Mouse (Mus musculus) neutrophil, adult 83 days (primary cell): ENCODE data around the gene Tex12. TPM values are rescaled to one million over a fixed set of nuclear protein-coding genes. Genes with fewer than 3 reads are reported as not detected.

Experiments
- total RNA-seq, 2 experiments: library from RNA; stranded (reverse); gene quantifications; one replicate each; pipeline ENCODE4 v1.2.4; 2023

Gene Tex12
- under 1 TPM in 1 of 2 experiments, not detected in 1; 0.39 TPM for total RNA-seq

GRCm38 (mm10) chr9:50561145-50561917 is at the start of gene Tex12:
Gene Tex12 (minus strand): TSS chr9:50561325.

DNA sequence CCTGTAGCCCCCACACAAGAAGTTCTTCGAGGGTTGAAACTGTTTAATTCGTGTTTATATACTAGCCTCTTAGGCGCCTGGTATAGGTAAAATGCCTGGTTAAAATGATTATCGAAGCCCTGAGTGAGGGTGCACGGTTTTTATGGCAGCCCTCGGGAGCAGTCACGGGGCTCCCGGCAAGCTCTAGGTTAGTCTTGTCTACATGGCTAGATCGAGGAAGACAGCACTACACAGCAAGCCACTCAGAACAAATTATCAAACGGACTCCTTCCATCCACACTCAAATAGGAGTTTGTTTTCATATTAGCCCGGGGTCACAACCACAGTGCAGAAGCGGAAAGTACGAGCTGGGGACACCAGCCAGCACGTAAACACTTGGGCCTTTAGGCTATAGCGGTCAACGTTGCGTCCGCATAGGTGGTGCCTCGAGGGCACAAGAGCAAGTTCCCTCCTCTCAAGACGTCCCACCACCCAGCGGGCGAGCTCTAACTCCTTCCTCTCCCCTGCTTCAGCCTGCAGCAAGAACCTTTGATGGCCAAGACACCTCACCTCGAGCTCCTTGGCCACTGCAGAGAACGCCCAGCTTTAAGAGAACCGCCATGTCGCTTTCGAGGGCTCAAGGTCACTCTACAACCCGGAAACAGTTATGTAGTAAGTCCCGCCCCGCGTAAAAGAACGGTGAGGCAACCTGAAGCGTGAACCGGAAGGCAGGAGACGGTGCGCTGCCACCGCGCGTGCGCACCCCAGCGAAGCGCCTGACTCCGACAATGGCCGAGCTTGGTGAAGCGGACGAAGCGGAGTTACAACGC is 42.3 kb upstream of the Tex12 start, which contains the start of the genes Sdhd and Timm8b:
Gene Sdhd, minus strand, starts transcription at position 624 of the 809 bp plus-strand sequence.
Gene Timm8b, plus strand, starts transcription at position 722 of the 809 bp plus-strand sequence.

DNA sequence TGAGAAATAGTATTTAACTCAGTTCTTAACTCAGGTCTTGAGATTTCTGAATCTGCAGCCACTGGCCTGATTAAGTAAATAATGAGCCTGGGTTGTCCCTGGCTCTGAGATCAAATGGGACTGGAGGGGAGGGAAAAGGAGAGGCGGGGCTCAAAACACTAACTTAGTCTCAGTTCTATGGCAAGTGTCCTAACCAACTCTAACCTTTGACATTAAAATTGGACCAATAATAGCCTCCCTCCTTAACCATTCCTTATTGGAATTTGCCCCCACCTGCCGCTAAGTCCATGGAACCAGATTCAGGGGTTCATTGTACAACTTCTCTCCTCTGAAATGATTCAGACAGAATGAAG is 6.1 kb downstream of the Tex12 start, which contains the start of gene Bco2:
Gene Bco2, minus strand, starts transcription at position 88 of the 353 bp plus-strand sequence.

DNA sequence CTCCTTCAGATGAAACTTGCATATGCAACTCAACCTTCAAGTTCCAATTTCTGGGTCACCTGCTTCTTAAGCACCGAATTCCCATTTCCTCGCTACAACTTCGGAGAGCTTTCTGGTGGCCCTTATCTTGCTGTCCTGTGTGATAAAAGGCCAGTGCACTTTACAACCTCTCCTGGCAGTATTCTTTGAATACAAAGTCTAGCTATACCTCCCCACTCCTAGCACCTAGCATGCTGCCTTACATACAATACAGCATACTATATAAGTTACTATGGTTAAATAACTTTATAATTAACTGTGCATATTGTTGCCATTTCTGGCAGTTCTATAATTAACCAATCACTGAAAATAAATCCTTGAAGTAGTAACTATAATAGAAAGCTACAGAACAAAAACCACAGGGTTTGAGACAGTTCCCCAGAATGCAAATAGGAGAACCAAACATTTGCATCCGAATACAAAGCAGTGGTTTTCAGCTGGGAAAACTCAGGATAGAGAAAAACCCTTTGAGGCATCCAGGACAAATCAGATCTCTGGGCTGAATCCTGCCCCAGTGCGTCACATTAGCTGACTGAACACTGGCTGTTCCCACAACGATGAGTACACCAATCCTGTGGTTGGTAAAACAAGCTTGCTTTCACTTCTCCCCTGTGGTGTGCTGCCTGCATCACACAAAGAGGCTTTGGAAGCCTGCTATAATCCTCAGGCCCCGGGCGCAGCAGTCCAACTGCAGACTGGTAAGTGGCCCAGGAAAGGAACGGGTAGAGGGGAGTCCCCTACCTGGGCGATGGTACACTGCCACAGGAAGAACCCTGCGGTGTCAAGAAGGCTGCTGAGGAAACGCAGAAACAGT is 6.7 kb downstream of the Tex12 start, which contains the start of gene Il18:
Gene Il18, plus strand, starts transcription at position 587 of the 853 bp plus-strand sequence.

DNA sequence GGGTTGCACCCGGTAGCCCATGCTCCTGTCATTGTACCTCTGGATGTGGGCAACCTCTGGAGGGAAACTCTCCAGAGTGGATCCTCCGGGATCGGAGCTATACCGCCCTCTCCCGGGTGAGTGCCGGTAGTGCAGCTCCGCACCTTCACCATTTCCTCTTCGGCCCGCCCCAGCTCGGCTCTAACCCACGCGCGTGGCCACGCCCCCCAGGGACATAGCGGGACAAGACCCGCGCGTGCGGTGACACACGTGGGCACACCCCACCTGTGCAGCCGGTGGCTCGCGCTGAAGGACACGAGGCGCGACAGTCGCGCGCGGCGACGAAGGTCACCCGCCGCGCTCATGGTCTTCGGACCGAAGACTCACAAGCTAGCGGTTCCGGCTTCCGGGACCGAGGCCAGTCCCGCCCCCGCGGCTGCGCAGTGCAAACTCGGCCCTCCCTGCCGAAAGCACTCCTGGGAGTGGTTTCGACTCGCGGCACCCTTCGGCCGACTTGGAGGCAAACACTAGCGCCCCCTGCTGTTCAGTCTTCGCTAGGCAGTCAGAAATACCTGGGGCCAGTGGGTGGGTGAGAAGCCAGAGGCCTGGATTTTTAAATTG is 32.7 kb downstream of the Tex12 start, which contains the start of gene Pts:
Gene Pts, minus strand, starts transcription at position 432 of the 600 bp plus-strand sequence.

Other genes starting within 250 kb of the Tex12 start
- gene Rpl10-ps3, start 216.4 kb downstream of the Tex12 start, total RNA-seq: 100 to 1,000 TPM; 841 to 845 TPM
- gene Plet1, start 66.8 kb downstream of the Tex12 start, total RNA-seq: not detected
- gene Pts, start 32.6 kb downstream of the Tex12 start, total RNA-seq: 10 to 100 TPM; 44.5 to 47.3 TPM
- 1 to 10 TPM; 4.3 to 5.3 TPM for gene Il18, start 6.5 kb downstream of the Tex12 start, total RNA-seq
- 1 to 10 TPM in 1 of 2 experiments, under 1 TPM in 1; 0.99 to 1.1 TPM for gene Bco2, start 6.1 kb downstream of the Tex12 start, total RNA-seq
- gene Sdhd, start 42.5 kb upstream of the Tex12 start, total RNA-seq: 10 to 100 TPM; 76.6 to 86.2 TPM
- gene Timm8b, start 42.6 kb upstream of the Tex12 start, total RNA-seq: 10 to 100 TPM; 48.7 to 53.5 TPM
- gene Pih1d2, start 56.0 kb upstream of the Tex12 start, total RNA-seq: under 1 TPM; 0.42 to 0.90 TPM
- gene Nkapd1, start 56.1 kb upstream of the Tex12 start, total RNA-seq: 10 to 100 TPM; 10.8 to 12.4 TPM
- 10 to 100 TPM; 18.8 to 21.4 TPM for gene Dlat, start 98.5 kb upstream of the Tex12 start, total RNA-seq
- under 1 TPM in 1 of 2 experiments, not detected in 1; 0.11 TPM for gene Dixdc1, start 178.2 kb upstream of the Tex12 start, total RNA-seq
- not detected for gene 2310030G06Rik, start 185.2 kb upstream of the Tex12 start, total RNA-seq
- 1 to 10 TPM; 2.3 to 2.7 TPM for gene Cryab, start 190.0 kb upstream of the Tex12 start, total RNA-seq
- gene Hspb2, start 191.0 kb upstream of the Tex12 start, total RNA-seq: not detected
- gene Fdxacb1, start 206.9 kb upstream of the Tex12 start, total RNA-seq: 1 to 10 TPM; 4.6 to 6.4 TPM
- 10 to 100 TPM; 11.2 to 13.2 TPM for gene Alg9, start 213.7 kb upstream of the Tex12 start, total RNA-seq
- gene 1110032A03Rik, start 214.2 kb upstream of the Tex12 start, total RNA-seq: 10 to 100 TPM; 11.1 to 17.2 TPM